Mouse (Mus musculus) forebrain, embryonic 16.5 days (tissue): ENCODE results near the gene Pik3r5. TPM values are rescaled to one million over a fixed set of nuclear protein-coding genes. Genes with fewer than 3 reads are reported as not detected.

Experiments
- ATAC-seq: fragments of 200-750 bp; cut with Nextera tagmentation; 2 replicates; pipeline ENCODE4 v1.8.0; 2017; ENCODE audit warnings: mild to moderate bottlenecking, moderate library complexity
- H3K27ac ChIP-seq: fragments of 300-500 bp; sonication (generic); 2 replicates; pipeline ENCODE4 v1.5.1; 2014; ENCODE audit warnings: low read length, control low read depth
- H3K27me3 ChIP-seq: fragments of 300-500 bp; sonication (generic); replicated peaks from 2 replicates; pipeline ENCODE4 v1.6.1; 2014; ENCODE audit warnings: low read length; ENCODE audit not compliant: control insufficient read depth, insufficient read depth
- H3K36me3 ChIP-seq: fragments of 300-500 bp; sonication (generic); 2 replicates; pipeline ENCODE4 v1.6.1; 2014; ENCODE audit not compliant: control insufficient read depth, insufficient read depth
- H3K4me1 ChIP-seq: fragments of 300-500 bp; sonication (generic); replicated peaks from 2 replicates; pipeline ENCODE4 v1.6.1; 2014; ENCODE audit warnings: low read length; ENCODE audit not compliant: control insufficient read depth, insufficient read depth
- H3K4me2 ChIP-seq: fragments of 300-500 bp; sonication (generic); 2 replicates; pipeline ENCODE4 v1.6.1; 2014; ENCODE audit warnings: mild to moderate bottlenecking, low read length, control low read depth
- H3K4me3 ChIP-seq: fragments of 300-500 bp; sonication (generic); replicated peaks from 2 replicates; pipeline ENCODE4 v1.5.1; 2014; ENCODE audit warnings: mild to moderate bottlenecking, low read length, control low read depth
- H3K9ac ChIP-seq: fragments of 300-500 bp; sonication (generic); replicated peaks from 2 replicates; pipeline ENCODE4 v1.6.1; 2014; ENCODE audit warnings: low read depth, low read length, control low read depth
- H3K9me3 ChIP-seq: fragments of 300-500 bp; sonication (generic); 2 replicates; pipeline ENCODE4 v1.6.1; 2016; ENCODE audit warnings: low read length; ENCODE audit not compliant: control insufficient read depth
- WGBS: fragments of 180-500 bp; shearing (Covaris S2); extraction: QIAGEN DNeasy Blood & Tissue Kit; methylation state at CpG from one replicate; pipeline ENCODE4 v1.1.7; 2014; 5-methylcytosine and 5-hydroxymethylcytosine counted together
- polyA plus RNA-seq: library from polyadenylated mRNA; unstranded; fragments of >200 nt; fragmentation: Nextera tagmentation; extraction: Ambion mirVana; gene quantifications from 2 replicates; pipeline ENCODE4 v1.2.1, GENCODE M21; 2015

Pik3r5 gene
- polyA plus RNA-seq, 1 experiment from 2014 or later, result 0.11 TPM

DNA sequence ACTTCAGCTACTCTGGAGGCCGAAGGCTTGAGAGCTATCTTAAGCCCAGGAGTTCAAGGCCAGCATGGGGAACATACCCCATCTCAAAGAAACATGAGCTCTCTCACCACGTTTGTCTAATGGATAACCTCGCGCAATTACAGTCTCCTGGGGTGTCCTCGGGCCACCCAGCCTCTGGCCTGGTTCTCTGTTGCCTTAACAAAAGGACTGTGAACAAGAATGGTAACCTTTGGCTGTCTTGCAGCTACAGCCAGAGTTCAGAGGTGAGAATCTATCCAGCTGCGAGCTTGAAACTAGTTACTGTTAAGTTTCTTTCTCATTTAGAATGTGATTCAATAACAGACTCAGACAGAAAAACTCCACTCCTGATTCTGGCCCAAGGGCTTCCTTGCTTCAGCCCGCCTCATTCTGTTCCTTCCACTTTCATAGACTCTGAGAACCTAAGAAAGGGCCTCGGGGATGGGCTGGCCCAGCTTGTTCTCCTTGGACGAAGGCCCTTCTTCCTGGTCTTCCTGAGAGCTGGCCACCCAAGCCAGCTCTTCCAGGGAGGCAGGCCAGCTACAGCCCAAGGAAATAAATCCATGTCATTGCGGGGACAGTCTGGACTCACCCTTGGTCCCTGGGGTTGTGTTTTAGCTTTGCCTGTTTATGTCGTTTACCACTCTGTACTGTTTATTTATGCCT lies 43.8 kb upstream of the Pik3r5 start:
- Histone ChIP-seq H3K4me1 (peaks cover 36% of the 10 kb centered on the region), H3K4me3 (no peak overlapping the region), H3K9me3 (no peaks in the 10 kb centered on the region), H3K4me2 (no peak overlapping the region), H3K27ac (no peak overlapping the region), H3K27me3 (peaks cover 52% of the 10 kb centered on the region), H3K9ac (no peak overlapping the region), H3K36me3 (no peaks in the 10 kb centered on the region)
- WGBS, result 53% methylated on average over 11 of the region's 11 CpGs
- no peak for ATAC-seq

DNA sequence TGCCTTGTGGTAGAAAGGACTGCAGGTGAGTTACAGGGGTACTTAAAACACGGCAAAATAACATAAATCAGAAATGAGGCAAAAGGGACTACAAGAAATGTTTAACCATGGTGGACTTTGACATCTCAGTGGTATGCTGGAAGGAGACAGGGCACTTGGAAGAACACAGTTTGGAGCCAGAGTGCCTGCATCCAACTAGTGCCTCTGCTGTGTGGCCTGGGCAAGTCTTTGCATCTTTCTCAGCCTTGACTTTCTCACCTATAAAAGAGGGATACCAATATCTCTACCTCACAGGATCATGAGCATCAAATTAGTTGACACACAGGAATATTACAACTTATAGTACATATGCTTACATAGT lies 43.3 kb upstream of the Pik3r5 start:
- H3K9me3 ChIP-seq, result no peaks in the 10 kb centered on the region
- no peak overlapping the region for H3K4me3 ChIP-seq
- H3K36me3 ChIP-seq, result no peaks in the 10 kb centered on the region
- no peak for ATAC-seq
- H3K9ac ChIP-seq, result no peak overlapping the region
- peaks cover 36% of the 10 kb centered on the region for H3K4me1 ChIP-seq
- WGBS, result 46% methylated on average over 1 of the region's 1 CpGs
- H3K27me3 ChIP-seq, result peaks cover 49% of the 10 kb centered on the region
- H3K4me2 ChIP-seq, result no peak overlapping the region
- H3K27ac ChIP-seq, result no peak overlapping the region

- H3K27ac ChIP-seq, result no peak overlapping the region
- H3K36me3 ChIP-seq, result no peaks in the 10 kb centered on the region
- H3K4me1 ChIP-seq, result peaks cover 33% of the 10 kb centered on the region
- 4% methylated on average over 8 of the region's 8 CpGs for WGBS
- H3K9me3 ChIP-seq, result no peaks in the 10 kb centered on the region
- no peak for ATAC-seq
- peaks cover 49% of the 10 kb centered on the region for H3K27me3 ChIP-seq
- no peak overlapping the region for H3K4me3 ChIP-seq
- H3K4me2 ChIP-seq, result no peak overlapping the region
- no peak overlapping the region for H3K9ac ChIP-seq
Measured at GRCm38 (mm10) chr11:68389621-68390020, 42.3 kb upstream of the Pik3r5 start.

DNA sequence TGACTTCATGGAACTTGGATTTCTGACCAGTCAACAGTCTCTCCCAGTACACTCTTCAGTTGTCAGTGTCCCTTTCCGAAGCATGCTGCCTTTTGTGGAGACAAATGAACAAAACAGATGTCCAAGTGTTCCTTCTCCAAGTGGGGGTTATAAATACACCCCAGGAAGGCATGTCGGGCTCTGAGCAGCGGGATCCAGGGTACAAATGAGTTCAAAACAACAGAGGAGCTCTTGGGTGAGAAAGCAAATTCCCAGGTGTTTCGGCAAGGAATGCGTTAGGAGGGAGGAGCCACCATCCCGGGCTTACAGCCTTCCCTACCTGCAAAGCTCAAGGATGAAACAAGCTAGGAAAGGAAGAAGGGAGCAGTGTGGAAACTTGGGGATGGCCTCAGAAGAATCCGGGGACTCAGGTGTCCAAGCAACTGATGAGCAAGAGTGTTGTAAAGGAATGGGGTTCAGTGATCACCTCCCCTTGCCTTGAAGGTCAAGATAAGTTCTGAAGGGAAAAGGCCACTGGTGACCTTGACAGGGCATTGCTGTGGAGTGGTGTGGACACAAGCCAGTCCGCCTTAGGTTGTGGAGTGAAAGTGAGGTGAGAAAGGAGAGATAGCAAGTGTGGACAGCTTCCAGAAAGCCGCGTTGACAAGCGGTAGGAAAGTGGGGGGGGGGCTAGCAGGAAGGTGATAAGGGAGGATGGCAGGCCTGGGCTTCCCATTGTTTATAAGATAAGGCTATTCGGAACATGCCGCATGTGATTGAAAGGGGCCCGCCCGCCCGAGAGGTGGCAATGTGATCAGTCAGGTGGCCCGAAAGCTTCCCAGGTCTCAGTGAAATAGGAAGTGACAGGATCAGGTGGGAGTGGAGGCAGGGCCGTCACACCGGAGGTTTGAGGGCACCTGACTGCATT lies 41.3 kb upstream of the Pik3r5 start:
- WGBS, result 20% methylated on average over 19 of the region's 19 CpGs
- no peak overlapping the region for H3K9ac ChIP-seq
- peaks cover 23% of the 10 kb centered on the region for H3K4me1 ChIP-seq
- ATAC-seq, result no peak
- no peaks in the 10 kb centered on the region for H3K36me3 ChIP-seq
- H3K4me2 ChIP-seq, result no peak overlapping the region
- H3K27ac ChIP-seq, result no peak overlapping the region
- no peak overlapping the region for H3K4me3 ChIP-seq
- H3K27me3 ChIP-seq, result peaks cover 45% of the 10 kb centered on the region
- no peaks in the 10 kb centered on the region for H3K9me3 ChIP-seq

DNA sequence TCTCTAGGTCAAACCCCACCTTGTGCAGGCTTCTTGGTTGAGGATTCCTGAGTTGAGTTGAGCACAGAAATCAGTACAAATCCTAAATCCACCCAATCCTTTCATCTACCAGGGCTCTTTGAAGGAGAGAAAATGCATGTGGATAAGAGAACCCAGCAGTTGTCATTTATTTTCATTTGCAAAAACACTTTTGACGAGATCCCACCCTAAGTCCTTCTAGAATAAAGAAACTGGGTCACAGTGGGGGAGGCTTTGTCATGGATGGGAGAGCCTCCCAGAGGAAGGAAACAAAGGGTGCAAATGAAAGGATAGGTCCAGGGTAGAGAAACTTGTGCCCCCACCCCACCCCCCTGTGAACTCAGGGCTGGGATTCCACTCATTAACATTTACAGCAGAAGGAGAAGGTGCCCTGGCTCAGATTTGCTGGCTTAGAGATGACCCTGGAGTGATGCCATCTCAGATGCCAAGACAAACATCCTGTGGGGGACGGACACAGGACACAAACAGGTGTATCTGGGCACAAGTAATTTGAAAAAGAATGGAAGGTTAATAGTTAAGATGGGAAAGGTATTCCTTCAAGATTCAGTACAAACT lies 37.9 kb upstream of the Pik3r5 start:
- Histone ChIP-seq H3K9ac (no peak overlapping the region), H3K4me1 (peaks cover 11% of the 10 kb centered on the region), H3K36me3 (no peaks in the 10 kb centered on the region), H3K27me3 (peaks cover 50% of the 10 kb centered on the region), H3K9me3 (no peaks in the 10 kb centered on the region), H3K4me3 (no peak overlapping the region), H3K27ac (no peak overlapping the region), H3K4me2 (no peak overlapping the region)
- WGBS, result 45% methylated on average over 2 of the region's 2 CpGs
- no peak for ATAC-seq

DNA sequence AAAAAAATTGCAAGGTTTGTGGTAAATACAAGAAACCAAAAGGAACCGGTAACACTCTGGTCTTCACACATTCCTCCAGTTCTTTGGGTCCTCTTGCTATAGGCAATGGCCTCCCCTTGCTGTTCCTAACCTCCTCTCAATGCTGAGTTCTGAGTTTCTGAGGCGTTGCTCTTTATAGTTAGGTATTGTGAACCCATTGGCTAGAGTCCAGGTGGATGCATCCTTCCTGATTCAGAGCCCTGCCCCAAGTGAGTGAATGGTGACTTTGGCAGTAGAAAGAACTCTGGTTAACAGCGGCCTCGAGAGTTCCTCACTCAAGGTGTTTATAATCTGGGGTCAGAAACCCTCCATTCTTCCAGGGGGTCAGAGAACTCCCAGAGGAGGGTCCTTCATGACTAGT lies 37.2 kb upstream of the Pik3r5 start:
- Histone ChIP-seq H3K27ac (no peak overlapping the region), H3K4me2 (no peak overlapping the region), H3K36me3 (no peaks in the 10 kb centered on the region), H3K9me3 (no peaks in the 10 kb centered on the region), H3K27me3 (peaks cover 46% of the 10 kb centered on the region), H3K9ac (no peak overlapping the region), H3K4me3 (no peak overlapping the region), H3K4me1 (peaks cover 15% of the 10 kb centered on the region)
- WGBS, result 50% methylated on average over 4 of the region's 4 CpGs
- ATAC-seq, result no peak

DNA sequence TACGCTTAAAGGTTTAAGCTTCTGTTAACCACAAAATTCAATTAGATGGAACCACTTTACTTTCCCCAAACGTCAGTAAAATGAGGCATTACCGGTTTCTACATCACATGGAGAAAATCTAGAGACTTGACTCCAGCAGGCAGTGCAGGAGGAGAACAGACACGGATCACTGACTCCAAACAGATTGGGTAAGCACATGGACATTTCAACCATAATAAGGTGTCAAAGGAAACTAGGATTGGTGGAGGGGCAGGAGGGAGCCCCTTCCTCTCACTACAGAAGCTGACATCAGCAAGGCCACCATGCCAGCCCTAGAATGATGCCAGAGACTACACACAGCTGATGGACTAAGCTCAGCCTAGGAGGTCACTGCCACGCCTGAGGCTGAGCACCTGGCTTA lies 36.4 kb upstream of the Pik3r5 start:
- 70% methylated on average over 5 of the region's 5 CpGs for WGBS

DNA sequence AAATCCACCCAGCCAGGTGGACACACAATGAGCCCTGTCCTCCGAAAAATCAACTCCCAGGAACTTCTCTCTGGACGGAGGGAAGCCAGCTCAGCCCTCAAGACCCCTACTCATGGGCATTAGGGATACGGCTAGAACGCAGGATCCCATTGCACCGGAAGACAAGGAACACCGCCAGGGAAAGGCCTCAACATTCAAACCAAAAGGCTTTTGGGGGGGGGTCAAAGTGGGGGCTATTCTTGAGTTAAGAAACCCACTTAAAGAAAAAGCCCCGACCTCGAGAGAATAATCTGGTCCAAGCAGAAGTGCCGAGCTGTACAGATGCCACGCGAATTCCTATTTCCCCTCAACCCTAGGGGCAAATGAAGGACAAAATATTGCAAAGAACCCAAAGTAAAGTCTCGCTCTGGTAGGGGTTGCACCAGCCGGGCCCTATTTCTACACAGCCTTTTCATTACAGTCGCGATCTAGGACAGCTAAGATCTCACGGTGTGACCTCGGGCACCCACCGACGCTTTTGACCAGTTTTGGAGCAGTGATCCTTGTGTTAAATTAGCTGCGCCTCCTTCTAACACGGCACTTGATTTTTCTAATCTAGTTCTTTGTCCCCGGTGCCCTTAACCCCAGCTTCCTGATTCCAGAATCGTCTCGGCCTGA lies 32.9 kb upstream of the Pik3r5 start:
- Histone ChIP-seq H3K27ac (no peak overlapping the region), H3K4me2 (peak overlapping the region; percentile 99), H3K36me3 (no peaks in the 10 kb centered on the region), H3K4me3 (peak overlapping the region; percentile 59), H3K9ac (peak overlapping the region; percentile 62), H3K27me3 (peaks cover 30% of the 10 kb centered on the region), H3K9me3 (no peaks in the 10 kb centered on the region), H3K4me1 (peaks cover 19% of the 10 kb centered on the region)
- ATAC-seq, result 0 out of 2 replicates have a peak, but pooled peaks have one; percentile 14
- WGBS, result 10% methylated on average over 24 of the region's 24 CpGs

More for the DNA sequence above, 36.4 kb upstream of the Pik3r5 start:
- Histone ChIP-seq H3K4me2 (no peak overlapping the region), H3K9ac (no peak overlapping the region), H3K27me3 (peaks cover 41% of the 10 kb centered on the region), H3K9me3 (no peaks in the 10 kb centered on the region), H3K27ac (no peak overlapping the region), H3K4me3 (no peak overlapping the region), H3K4me1 (peaks cover 19% of the 10 kb centered on the region), H3K36me3 (no peaks in the 10 kb centered on the region)
- no peak for ATAC-seq

DNA sequence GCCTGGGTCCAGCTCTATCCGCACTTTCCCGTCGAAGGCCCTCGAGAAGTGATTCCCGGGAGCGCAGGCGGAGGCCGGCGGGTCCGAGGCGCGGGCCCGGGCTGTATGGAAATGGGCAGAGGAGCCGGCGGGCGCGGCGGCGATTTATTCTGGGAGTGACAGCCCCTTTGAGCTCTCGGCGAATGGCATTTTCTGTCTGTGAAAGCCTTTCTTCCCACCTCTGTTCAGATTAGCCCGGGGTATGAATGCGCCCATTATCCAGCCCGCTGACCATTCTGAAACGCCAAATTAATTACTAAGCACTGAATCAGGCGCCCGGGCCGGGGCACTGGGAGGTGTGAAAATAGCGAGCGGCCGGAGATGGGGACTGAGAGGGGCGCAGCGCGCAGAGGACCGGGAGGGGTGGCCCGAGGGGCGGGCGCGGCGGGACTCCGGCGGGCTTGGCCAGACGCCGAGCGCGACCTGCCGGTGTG lies 32.3 kb upstream of the Pik3r5 start:
- H3K9ac ChIP-seq, result peak overlapping the region; percentile 62
- WGBS, result under 1% methylated on average over 43 of the region's 47 CpGs
- peaks cover 19% of the 10 kb centered on the region for H3K4me1 ChIP-seq
- H3K27ac ChIP-seq, result 0 out of 2 replicates have a peak overlapping the region, but pooled peaks have one; percentile 10
- H3K36me3 ChIP-seq, result no peaks in the 10 kb centered on the region
- peak; percentile 92 for ATAC-seq
- peak overlapping the region; percentile 99 for H3K4me2 ChIP-seq
- H3K27me3 ChIP-seq, result peaks cover 30% of the 10 kb centered on the region
- no peaks in the 10 kb centered on the region for H3K9me3 ChIP-seq
- peak overlapping the region; percentile 59 for H3K4me3 ChIP-seq
